Mouse (Mus musculus): ENCODE measurements around the gene Padi6. TPM values are rescaled to one million over a fixed set of nuclear protein-coding genes. Genes with fewer than 3 reads are reported as not detected.

Padi6 gene
- polyA plus RNA-seq, 2 experiments, result not detected

- Histone ChIP-seq H3K36me3 (ENCODE audit: control insufficient read depth, insufficient read depth, low read length) (peaks cover 96% of the 10 kb centered on the region), H3K27ac (replicated peaks; ENCODE audit: low read depth, low read length) (no peak overlapping the region), H3K4me2 (replicated peaks; ENCODE audit: low read depth, low read length, severe bottlenecking) (no peak overlapping the region), H3K4me1 (ENCODE audit: control insufficient read depth, insufficient read depth, low read length) (no peaks in the 10 kb centered on the region), H3K27me3 (ENCODE audit: control insufficient read depth, insufficient read depth, low read length) (no peaks in the 10 kb centered on the region), H3K9ac (ENCODE audit: low read depth, low read length, severe bottlenecking) (no peak overlapping the region), H3K9me3 (ENCODE audit: control insufficient read depth, low read length) (no peaks in the 10 kb centered on the region), H3K4me3 (replicated peaks; ENCODE audit: low read length) (no peak overlapping the region)
- ATAC-seq (ENCODE audit: low FRiP score, low read depth) (no peak), DNase-seq (ENCODE audit: low spot score) (no peak)
- TF ChIP-seq POLR2A (IDR thresholded peaks at IDR 0.05; ENCODE audit: borderline replicate concordance, extremely low read depth, insufficient read depth, insufficient read length), result no peak
- 95% methylated on average over 11 of the region's 11 CpGs for WGBS
Measured at GRCm38 (mm10) chr4:140716994-140717393, 25.4 kb downstream of the Padi6 start.

- Histone ChIP-seq H3K36me3 (ENCODE audit: control insufficient read depth, insufficient read depth, low read length) (peaks cover 96% of the 10 kb centered on the region), H3K9ac (ENCODE audit: low read depth, low read length, severe bottlenecking) (no peak overlapping the region), H3K9me3 (ENCODE audit: control insufficient read depth, low read length) (no peaks in the 10 kb centered on the region), H3K4me3 (replicated peaks; ENCODE audit: low read length) (no peak overlapping the region), H3K27ac (replicated peaks; ENCODE audit: low read depth, low read length) (no peak overlapping the region), H3K27me3 (ENCODE audit: control insufficient read depth, insufficient read depth, low read length) (no peaks in the 10 kb centered on the region), H3K4me1 (ENCODE audit: control insufficient read depth, insufficient read depth, low read length) (no peaks in the 10 kb centered on the region), H3K4me2 (replicated peaks; ENCODE audit: low read depth, low read length, severe bottlenecking) (no peak overlapping the region)
- DNase-seq (ENCODE audit: low spot score) (no peak), ATAC-seq (ENCODE audit: low FRiP score, low read depth) (no peak)
- WGBS, result 90% methylated on average over 5 of the region's 5 CpGs
- no peak for TF ChIP-seq POLR2A (IDR thresholded peaks at IDR 0.05; ENCODE audit: borderline replicate concordance, extremely low read depth, insufficient read depth, insufficient read length)
Measured at GRCm38 (mm10) chr4:140714586-140714985, 27.9 kb downstream of the Padi6 start.

- Histone ChIP-seq H3K9ac (ENCODE audit: low read depth, low read length, severe bottlenecking) (no peak overlapping the region), H3K27me3 (ENCODE audit: control insufficient read depth, insufficient read depth, low read length) (no peaks in the 10 kb centered on the region), H3K4me3 (replicated peaks; ENCODE audit: low read length) (no peak overlapping the region), H3K27ac (replicated peaks; ENCODE audit: low read depth, low read length) (0 out of 2 replicates have a peak overlapping the region, but pooled peaks have one; percentile 8), H3K4me2 (replicated peaks; ENCODE audit: low read depth, low read length, severe bottlenecking) (no peak overlapping the region), H3K9me3 (ENCODE audit: control insufficient read depth, low read length) (no peaks in the 10 kb centered on the region), H3K36me3 (ENCODE audit: control insufficient read depth, insufficient read depth, low read length) (peaks cover 97% of the 10 kb centered on the region), H3K4me1 (ENCODE audit: control insufficient read depth, insufficient read depth, low read length) (no peaks in the 10 kb centered on the region)
- peak; percentile 87 for DNase-seq (ENCODE audit: low spot score)
- peak; percentile 85 for ATAC-seq (ENCODE audit: low FRiP score, low read depth)
- WGBS, result 60% methylated on average over 29 of the region's 29 CpGs
- no peak for TF ChIP-seq POLR2A (IDR thresholded peaks at IDR 0.05; ENCODE audit: borderline replicate concordance, extremely low read depth, insufficient read depth, insufficient read length)
Measured at GRCm38 (mm10) chr4:140713480-140714365, 28.7 kb downstream of the Padi6 start.

- TF ChIP-seq POLR2A (IDR thresholded peaks at IDR 0.05; ENCODE audit: borderline replicate concordance, extremely low read depth, insufficient read depth, insufficient read length), result no peak
- no peak overlapping the region for H3K9ac ChIP-seq (ENCODE audit: low read depth, low read length, severe bottlenecking)
- no peaks in the 10 kb centered on the region for H3K9me3 ChIP-seq (ENCODE audit: control insufficient read depth, low read length)
- DNase-seq (ENCODE audit: low spot score), result no peak
- H3K27me3 ChIP-seq (ENCODE audit: control insufficient read depth, insufficient read depth, low read length), result no peaks in the 10 kb centered on the region
- H3K27ac ChIP-seq (replicated peaks; ENCODE audit: low read depth, low read length), result no peak overlapping the region
- H3K4me2 ChIP-seq (replicated peaks; ENCODE audit: low read depth, low read length, severe bottlenecking), result no peak overlapping the region
- 80% methylated on average over 5 of the region's 5 CpGs for WGBS
- peaks cover 91% of the 10 kb centered on the region for H3K36me3 ChIP-seq (ENCODE audit: control insufficient read depth, insufficient read depth, low read length)
- no peaks in the 10 kb centered on the region for H3K4me1 ChIP-seq (ENCODE audit: control insufficient read depth, insufficient read depth, low read length)
- H3K4me3 ChIP-seq (replicated peaks; ENCODE audit: low read length), result no peak overlapping the region
- ATAC-seq (ENCODE audit: low FRiP score, low read depth), result no peak
Measured at GRCm38 (mm10) chr4:140711360-140711759, 31.1 kb downstream of the Padi6 start.

- Histone ChIP-seq H3K4me2 (replicated peaks; ENCODE audit: low read depth, low read length, severe bottlenecking) (no peak overlapping the region), H3K4me3 (replicated peaks; ENCODE audit: low read length) (no peak overlapping the region), H3K27me3 (ENCODE audit: control insufficient read depth, insufficient read depth, low read length) (no peaks in the 10 kb centered on the region), H3K4me1 (ENCODE audit: control insufficient read depth, insufficient read depth, low read length) (no peaks in the 10 kb centered on the region), H3K9ac (ENCODE audit: low read depth, low read length, severe bottlenecking) (no peak overlapping the region), H3K36me3 (ENCODE audit: control insufficient read depth, insufficient read depth, low read length) (peaks cover 89% of the 10 kb centered on the region), H3K27ac (replicated peaks; ENCODE audit: low read depth, low read length) (no peak overlapping the region), H3K9me3 (ENCODE audit: control insufficient read depth, low read length) (no peaks in the 10 kb centered on the region)
- 65% methylated on average over 10 of the region's 10 CpGs for WGBS
- ATAC-seq (ENCODE audit: low FRiP score, low read depth) (no peak), DNase-seq (ENCODE audit: low spot score) (no peak)
- no peak for TF ChIP-seq POLR2A (IDR thresholded peaks at IDR 0.05; ENCODE audit: borderline replicate concordance, extremely low read depth, insufficient read depth, insufficient read length)
Measured at GRCm38 (mm10) chr4:140710781-140711180, 31.7 kb downstream of the Padi6 start.
